Mouse (Mus musculus) forebrain, embryonic 15.5 days (tissue): ENCODE results near the gene Nfatc2ip. TPM values are rescaled to one million over a fixed set of nuclear protein-coding genes. Genes with fewer than 3 reads are reported as not detected.

Experiments
- microRNA-seq: library from miRNA; unstranded; fragments of <30 nt; microRNA quantifications from one replicate; pipeline ENCODE4, GENCODE M21; 2016
- polyA plus RNA-seq: library from polyadenylated mRNA; unstranded; fragments of >200 nt; fragmentation: Nextera tagmentation; extraction: Ambion mirVana; gene quantifications from 2 replicates; pipeline ENCODE4 v1.2.1, GENCODE M21; 2015

The Nfatc2ip gene
- polyA plus RNA-seq, 1 experiment from 2014 or later = 3.0 TPM

Small RNA genes lying within 50 kb of the gene (microRNA-seq; reads per million reads assigned to microRNA genes)
- gene Mir7058 = not detected

Other genes starting within 250 kb of the Nfatc2ip start
- 48.7 and 51.2 TPM in 2 replicates for gene Xpo6, start 196.2 kb downstream of the Nfatc2ip start, polyA plus RNA-seq
- 336 and 348 TPM in 2 replicates for gene Sbk1, start 124.1 kb downstream of the Nfatc2ip start, polyA plus RNA-seq
- 0.67 and 1.1 TPM in 2 replicates for gene Lat, start 27.2 kb downstream of the Nfatc2ip start, polyA plus RNA-seq
- gene Spns1, start 19.3 kb downstream of the Nfatc2ip start, polyA plus RNA-seq = 72.9 and 75.8 TPM in 2 replicates
- not detected in 2 replicates for gene Cd19, start 18.2 kb upstream of the Nfatc2ip start, polyA plus RNA-seq
- 23.6 and 26.9 TPM in 2 replicates for gene Rabep2, start 32.0 kb upstream of the Nfatc2ip start, polyA plus RNA-seq
- 0.20 and 0.37 TPM in 2 replicates for gene Atp2a1, start 66.4 kb upstream of the Nfatc2ip start, polyA plus RNA-seq
- gene Sh2b1, start 78.7 kb upstream of the Nfatc2ip start, polyA plus RNA-seq = 69.1 and 72.7 TPM in 2 replicates
- gene Tufm, start 90.6 kb upstream of the Nfatc2ip start, polyA plus RNA-seq = 127 and 130 TPM in 2 replicates
- 65.2 and 69.0 TPM in 2 replicates for gene Atxn2l, start 106.7 kb upstream of the Nfatc2ip start, polyA plus RNA-seq
- 196 TPM in 2 replicates for gene Eif3c, start 169.7 kb upstream of the Nfatc2ip start, polyA plus RNA-seq
- gene Apobr, start 188.2 kb upstream of the Nfatc2ip start, polyA plus RNA-seq = 0.25 and 0.32 TPM in 2 replicates
- 31.7 and 34.3 TPM in 2 replicates for gene Cln3, start 189.1 kb upstream of the Nfatc2ip start, polyA plus RNA-seq
- gene Il27, start 198.2 kb upstream of the Nfatc2ip start, polyA plus RNA-seq = not detected in 2 replicates
- gene Nupr1, start 234.1 kb upstream of the Nfatc2ip start, polyA plus RNA-seq = 4.9 and 5.9 TPM in 2 replicates